Mouse (Mus musculus) small intestine, adult 2 months (tissue): ENCODE results near the gene Sv2c.

Experiments
- CTCF ChIP-seq: fragments of 200-500 bp; IDR thresholded peaks from 2 replicates; pipeline ENCODE4 v1.5.1; 2012; ENCODE audit warnings: low read depth, mild to moderate bottlenecking, control low read depth, inconsistent platforms, low read length, moderate library complexity, mixed read lengths; ENCODE audit not compliant: insufficient replicate concordance, insufficient read length; ENCODE audit errors: extremely low read depth
- POLR2A ChIP-seq: fragments of 200-500 bp; IDR thresholded peaks from 2 replicates; pipeline ENCODE4 v1.6.1; 2012; ENCODE audit warnings: low read depth, mild to moderate bottlenecking, control low read depth, inconsistent platforms, low read length, moderate library complexity

DNA sequence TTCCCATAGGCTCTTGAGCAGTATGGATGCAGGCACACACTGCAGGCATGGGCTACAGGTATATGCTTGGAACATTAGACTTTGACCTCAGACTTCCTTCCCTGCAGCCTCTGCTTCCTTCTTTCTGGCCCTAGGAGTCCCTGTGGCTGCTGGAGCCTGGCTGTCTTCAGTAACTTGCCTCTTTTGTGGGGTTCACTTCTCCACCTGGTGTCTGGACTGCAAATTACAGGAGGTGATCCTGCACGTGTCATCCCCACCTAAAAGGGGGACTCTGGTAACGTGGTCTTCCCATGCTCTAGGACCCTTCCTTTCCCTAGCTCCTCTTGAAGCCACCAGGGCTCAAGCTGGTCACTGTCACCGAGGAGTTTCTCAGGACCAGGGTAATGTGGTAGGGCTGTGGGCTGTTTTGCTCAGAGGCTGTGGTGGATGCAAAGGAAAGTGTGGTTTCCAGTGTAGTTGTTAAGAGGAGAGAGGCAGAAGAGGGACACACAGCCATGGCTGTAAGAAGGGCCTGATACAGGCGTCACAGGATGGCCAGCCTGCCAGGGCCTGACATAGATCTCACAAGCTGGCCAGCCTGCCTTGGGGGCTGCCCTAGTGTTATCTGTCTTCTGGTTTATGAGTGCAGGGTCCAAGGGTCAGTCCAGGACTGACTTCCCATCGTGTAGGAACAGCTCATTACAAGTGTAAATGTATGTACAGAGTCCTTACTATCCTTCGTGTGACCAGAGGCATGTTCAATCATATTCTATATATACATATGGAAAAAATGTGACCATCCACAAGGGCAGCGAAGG is 181.1 kb downstream of the Sv2c start:
- TF ChIP-seq CTCF: peak; percentile 56; the same call in 1 of the 2 replicates
- TF ChIP-seq POLR2A: no peak
